Mouse (Mus musculus): ENCODE data around the gene Calhm4.

Calhm4 gene

DNA sequence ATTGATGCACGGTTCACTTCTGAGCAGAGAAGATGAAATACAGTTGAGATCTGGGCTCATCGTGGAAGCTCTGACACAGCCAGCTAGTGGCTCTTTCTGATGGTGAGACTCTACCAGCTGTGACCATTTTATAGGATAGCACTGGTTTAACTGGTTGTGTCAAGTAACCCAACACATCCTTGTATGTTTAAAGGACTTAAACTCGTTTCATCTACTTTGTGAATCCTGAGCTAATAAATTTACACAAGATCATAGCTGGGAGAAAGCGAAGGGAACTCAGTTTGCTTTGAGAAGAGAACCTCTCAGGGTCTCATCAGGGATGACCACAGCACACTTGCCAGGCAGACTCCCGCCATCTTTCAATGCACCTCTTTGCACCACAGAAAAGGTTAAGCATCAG is at the start of gene Calhm4:
Calhm4 (minus strand) TSS at position 101 of the 400 bp plus-strand sequence.
- DNase-seq (ENCODE audit: low read depth, low spot score): no peak

- DNase-seq (ENCODE audit: low read depth, low spot score): peak; percentile 92
These were observed 47.8 kb upstream of the Calhm4 start for GRCm38 (mm10) chr10:34091888-34092287.

DNA sequence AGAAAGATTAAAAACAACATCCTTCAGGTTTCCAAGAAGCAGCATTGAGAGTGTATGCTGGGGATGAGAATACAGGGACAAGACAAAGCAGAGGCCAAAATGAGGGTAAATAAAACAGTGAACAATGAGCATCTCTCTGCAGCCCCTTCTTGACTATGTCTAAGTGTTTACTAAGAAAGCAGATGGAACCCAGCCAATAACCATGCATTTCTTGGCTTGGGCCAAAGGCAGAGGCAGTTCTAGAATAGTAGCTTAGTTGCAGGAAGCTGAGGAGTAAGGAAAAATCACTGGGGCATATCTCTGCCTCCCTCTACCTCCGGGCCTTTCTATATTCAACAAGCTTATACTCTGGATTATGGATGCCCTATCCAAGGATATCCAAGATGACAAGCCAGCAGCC is 46.4 kb upstream of the Calhm4 start:
- no peak for DNase-seq (ENCODE audit: low read depth, low spot score)

- DNase-seq (ENCODE audit: low read depth, low spot score): no peak
These were observed 45.4 kb upstream of the Calhm4 start for GRCm38 (mm10) chr10:34089517-34089916.

DNA sequence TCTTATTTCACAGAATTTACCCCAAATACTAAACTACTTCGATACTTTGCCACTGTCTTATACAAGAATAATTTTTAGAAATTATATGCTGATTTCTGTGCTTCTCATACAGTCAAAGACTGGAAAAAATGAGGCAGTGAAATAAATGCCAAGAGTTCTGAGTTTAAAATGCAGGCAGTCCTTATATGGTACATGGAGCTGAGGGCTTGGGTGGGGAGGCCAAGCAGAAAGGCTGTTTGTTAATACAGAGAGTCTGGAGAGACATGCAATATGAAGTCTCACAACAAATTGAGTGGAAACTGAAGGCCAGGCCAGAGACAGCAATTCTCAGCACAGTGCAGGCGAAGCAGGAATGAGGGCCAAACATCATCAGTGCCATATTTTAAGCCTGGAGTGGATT is 44.4 kb upstream of the Calhm4 start:
- DNase-seq (ENCODE audit: low read depth, low spot score): no peak

- no peak for DNase-seq (ENCODE audit: low read depth, low spot score)
These were observed 42.4 kb upstream of the Calhm4 start for GRCm38 (mm10) chr10:34086514-34086913.

- no peak for DNase-seq (ENCODE audit: low read depth, low spot score)
These were observed 30.6 kb upstream of the Calhm4 start for GRCm38 (mm10) chr10:34074522-34075200.

DNA sequence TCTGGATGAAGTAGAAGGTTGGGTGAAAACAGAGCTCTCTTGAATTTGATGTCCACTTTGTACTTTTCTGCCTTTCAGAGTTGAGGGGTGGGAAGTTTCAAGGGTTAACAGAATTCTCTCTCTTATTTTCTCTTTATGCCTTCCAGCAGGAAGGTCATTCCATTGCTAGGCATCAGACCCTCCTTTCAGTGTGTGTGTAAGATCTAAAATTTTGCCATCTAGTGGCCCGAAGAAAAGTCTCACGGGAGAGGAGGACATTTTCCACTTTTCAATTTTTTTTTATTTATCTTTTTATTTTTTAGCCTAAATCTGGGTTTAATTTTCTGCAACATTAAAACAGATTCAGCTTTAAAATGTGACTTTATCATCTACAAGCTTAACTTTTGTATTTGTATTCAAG is 27.5 kb upstream of the Calhm4 start:
- DNase-seq (ENCODE audit: low read depth, low spot score): no peak

DNA sequence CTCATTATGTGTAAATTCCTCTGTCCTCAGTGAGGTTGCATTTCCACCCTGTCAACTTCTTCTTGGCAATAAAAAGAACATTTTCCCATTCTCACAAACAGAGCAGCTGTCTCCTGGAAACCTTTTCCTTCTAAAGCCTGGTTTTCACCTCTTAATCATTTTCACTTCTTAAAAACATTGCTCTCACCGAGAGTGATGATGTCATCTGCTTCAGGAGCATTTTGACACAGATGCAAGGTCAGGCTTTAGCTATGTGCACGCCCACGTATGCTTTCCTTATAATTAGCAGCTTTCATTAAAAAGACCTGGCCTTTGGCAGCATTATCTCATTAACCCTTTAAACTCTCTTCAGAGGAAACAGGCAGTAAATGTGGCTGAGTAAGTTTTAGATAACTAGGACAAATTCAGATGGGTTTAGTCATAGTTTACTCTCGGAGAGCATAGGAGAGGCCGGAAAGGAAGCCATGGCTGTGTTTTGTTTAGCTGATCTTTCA is 26.9 kb upstream of the Calhm4 start:
- DNase-seq (ENCODE audit: low read depth, low spot score): peak; percentile 29

DNA sequence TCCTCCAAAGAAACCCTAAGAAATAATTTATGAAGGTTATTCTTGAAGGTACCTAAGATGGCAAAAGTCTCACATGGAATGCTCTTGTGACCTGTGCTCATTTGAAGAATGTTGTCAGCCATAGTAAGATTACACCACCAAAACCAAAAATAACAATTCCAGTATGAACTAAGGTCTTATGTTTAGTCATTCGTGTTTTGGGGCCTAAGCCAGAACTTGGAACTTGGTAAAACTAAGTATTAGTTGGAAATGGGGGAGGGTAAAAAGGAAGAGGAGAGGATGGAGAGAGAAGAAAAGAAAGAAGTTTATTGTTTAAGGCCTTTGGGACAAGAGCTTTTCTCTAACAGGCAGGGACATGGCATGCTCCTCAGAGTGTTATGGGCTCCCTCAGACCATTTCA is 25.5 kb upstream of the Calhm4 start:
- no peak for DNase-seq (ENCODE audit: low read depth, low spot score)

- no peak for DNase-seq (ENCODE audit: low read depth, low spot score)
These were observed 22.5 kb upstream of the Calhm4 start for GRCm38 (mm10) chr10:34066591-34066990.

DNA sequence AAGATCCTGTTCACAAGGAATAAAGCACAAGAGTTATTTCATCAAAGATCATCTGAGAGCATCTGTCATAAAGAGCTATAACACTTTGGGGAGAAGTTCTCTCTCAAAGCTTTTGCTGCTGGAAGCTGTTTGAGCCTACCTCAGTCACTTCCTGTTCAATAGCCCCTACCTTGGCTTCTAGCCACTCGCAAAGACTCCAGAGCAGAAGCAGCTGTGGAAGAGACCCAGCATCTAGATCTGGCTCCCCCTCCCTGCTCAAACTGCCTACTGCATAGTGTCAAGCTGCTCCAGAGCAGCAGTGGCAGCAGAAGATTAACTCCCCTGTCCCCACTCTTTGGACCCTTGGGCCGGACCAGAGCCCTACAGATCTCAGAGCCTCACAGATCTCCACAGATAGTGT is 9.9 kb upstream of the Calhm4 start:
- no peak for DNase-seq (ENCODE audit: low read depth, low spot score)

- peak; percentile 27 for DNase-seq (ENCODE audit: low read depth, low spot score)
These were observed 6.7 kb downstream of the Calhm4 start, which contains the start of gene Trappc3l for GRCm38 (mm10) chr10:34037401-34037800. Gene Trappc3l (plus strand): TSS chr10:34037597.

DNA sequence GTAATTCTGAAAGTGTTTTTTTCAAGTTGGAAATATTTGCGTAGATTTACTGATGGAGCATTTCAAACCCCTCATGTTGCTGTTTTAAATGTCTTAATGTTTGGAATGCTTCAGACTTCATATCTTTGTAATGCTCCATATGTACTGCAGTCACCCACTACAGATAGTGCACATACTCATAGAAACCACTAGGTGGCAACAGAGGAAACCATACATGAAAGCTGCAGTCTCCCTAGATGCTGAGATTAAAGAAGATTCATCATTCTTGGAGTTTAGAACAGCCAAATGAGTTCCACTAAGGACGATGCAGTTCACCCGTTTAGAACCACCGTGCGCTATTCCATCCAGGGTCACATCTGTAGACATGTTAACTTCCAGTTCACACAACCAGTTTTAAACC is 7.5 kb downstream of the Calhm4 start:
- DNase-seq (ENCODE audit: low read depth, low spot score): peak; percentile 69

GRCm38 (mm10) chr10:34033630-34034305 is 10.3 kb downstream of the Calhm4 start:
- peak; percentile 88 for DNase-seq (ENCODE audit: low read depth, low spot score)

GRCm38 (mm10) chr10:34030322-34030721 is 13.8 kb downstream of the Calhm4 start:
- no peak for DNase-seq (ENCODE audit: low read depth, low spot score)

GRCm38 (mm10) chr10:34019302-34020075 is 24.6 kb downstream of the Calhm4 start, which contains the start of gene Rwdd1:
Gene Rwdd1 (minus strand): TSS chr10:34019624.
- peak; percentile 99 for DNase-seq (ENCODE audit: low read depth, low spot score)

DNA sequence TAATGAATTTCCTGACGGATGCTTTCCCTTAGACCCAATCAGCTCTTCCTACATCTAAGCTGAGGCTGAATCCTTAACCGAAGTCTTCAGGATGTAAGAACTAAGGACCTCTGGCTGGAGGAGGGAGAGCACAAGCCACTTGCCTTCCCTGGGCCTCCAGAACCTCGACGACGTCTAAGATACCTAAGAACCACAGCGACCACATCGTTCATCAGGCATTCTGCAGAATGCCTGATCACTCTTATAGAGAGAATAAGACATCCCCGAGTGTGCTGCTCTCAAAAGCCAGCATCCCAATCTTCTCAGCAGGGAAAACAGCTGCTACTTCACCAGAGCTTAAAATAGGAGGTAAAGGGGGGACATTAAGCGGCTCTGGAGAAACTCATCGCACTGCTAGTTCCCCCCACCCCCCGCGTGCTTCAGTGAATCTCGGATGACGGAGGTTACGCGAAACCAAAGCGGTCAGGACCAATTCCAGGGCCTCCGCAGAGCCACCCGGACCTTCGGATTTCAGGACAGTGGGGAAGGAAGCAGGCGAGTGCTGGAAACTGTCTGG is 25.3 kb downstream of the Calhm4 start:
- DNase-seq (ENCODE audit: low read depth, low spot score): peak; percentile 58

GRCm38 (mm10) chr10:34013241-34013640 is 30.9 kb downstream of the Calhm4 start:
- no peak for DNase-seq (ENCODE audit: low read depth, low spot score)

DNA sequence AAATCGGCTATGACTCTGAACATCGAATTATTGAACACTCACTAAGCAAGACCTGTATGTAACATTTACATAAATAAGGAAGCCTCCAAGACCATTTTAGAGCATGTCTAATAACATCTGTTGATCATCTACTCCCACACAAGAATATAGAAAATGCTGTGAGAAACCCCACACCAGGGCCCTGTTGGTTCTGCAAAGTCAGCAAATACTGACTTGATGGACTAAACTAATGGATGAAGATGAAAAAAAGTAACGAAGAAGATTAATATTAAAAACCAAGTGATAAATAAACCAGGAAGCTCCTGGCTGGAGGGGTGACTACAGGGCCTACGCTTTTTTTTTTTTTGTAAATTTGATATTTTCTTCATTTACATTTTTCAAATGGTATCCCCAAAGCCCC is 31.5 kb downstream of the Calhm4 start:
- no peak for DNase-seq (ENCODE audit: low read depth, low spot score)

DNA sequence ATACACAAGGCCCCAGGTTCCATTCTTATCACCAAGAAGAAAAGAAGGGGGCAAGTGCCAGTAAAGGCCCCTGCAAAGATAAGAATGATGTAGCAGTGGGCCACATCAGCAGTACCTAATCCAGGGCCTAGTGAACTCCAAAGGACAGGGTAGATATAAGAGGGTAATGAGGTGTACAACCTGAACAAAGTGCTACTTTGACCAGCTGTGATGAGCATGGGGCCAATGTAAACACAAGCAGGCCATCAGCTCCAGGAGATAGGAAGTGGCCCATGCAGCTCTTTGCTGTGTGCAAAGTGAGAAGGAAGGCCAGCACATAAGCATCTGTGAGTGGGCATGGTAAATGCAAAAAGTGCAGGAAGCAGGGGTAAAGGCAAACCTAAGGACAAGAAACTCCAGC is 45.7 kb downstream of the Calhm4 start:
- no peak for DNase-seq (ENCODE audit: low read depth, low spot score)

DNA sequence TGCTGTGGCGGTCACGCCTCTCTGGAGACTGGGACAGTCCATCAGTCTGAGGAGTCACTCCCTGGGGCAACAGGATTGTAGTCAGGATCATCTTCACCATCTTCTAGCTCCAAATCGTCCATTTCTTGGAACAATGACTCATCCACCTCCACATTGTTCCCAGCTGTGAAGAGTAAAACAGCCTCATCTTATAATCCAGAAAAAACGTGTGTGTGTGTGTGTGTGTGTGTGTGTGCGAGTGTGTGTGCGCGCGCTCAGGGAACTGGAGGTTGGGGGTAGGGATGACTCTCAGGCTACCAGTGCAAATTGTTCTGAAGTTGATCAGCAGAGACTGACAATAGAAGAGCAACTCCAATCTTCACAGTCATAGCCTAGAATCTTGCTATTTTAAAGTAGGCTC is 47.4 kb downstream of the Calhm4 start:
- peak; percentile 58 for DNase-seq (ENCODE audit: low read depth, low spot score)
